Mouse (Mus musculus) kidney, adult 2 months (tissue): ENCODE measurements at regions not wholly inside any gene's neighbourhood (a gene's known extent, or its start where the extent isn't known, plus 50 kb on each side); places are given as distances from the start of the nearest gene placed in this dataset.
A peak's percentile ranks its signal among the peaks of the same experiment; 100 is the strongest.

Experiments
- DNase-seq: peaks from one replicate; pipeline ENCODE4 v3.0.0; 2021
- H3K27ac ChIP-seq: fragments of 200-500 bp; 2 replicates; pipeline ENCODE4 v1.5.1; 2012; ENCODE audit warnings: low read depth, low read length, control low read depth, inconsistent platforms; ENCODE audit not compliant: insufficient read depth
- H3K27me3 ChIP-seq: fragments of 200-500 bp; replicated peaks from 2 replicates; pipeline ENCODE4 v1.6.1; 2012; ENCODE audit warnings: mild to moderate bottlenecking, moderate library complexity, low read length, inconsistent platforms; ENCODE audit not compliant: control insufficient read depth, insufficient read depth
- H3K36me3 ChIP-seq: fragments of 200-500 bp; 2 replicates; pipeline ENCODE4 v1.6.1; 2012; ENCODE audit warnings: mild to moderate bottlenecking, moderate library complexity, low read length, inconsistent platforms; ENCODE audit not compliant: control insufficient read depth, insufficient read depth
- H3K4me1 ChIP-seq: fragments of 200-500 bp; 2 replicates; pipeline ENCODE4 v1.6.1; 2011; ENCODE audit warnings: low read length; ENCODE audit not compliant: control insufficient read depth, insufficient read depth
- H3K4me3 ChIP-seq: fragments of 200-500 bp; 2 replicates; pipeline ENCODE4 v1.5.1; 2011; ENCODE audit warnings: mild to moderate bottlenecking, low read depth, low read length, control low read depth; ENCODE audit not compliant: insufficient read depth
- CTCF ChIP-seq: fragments of 200-500 bp; conservative IDR thresholded peaks from 2 replicates; pipeline ENCODE4 v1.5.1; 2011; ENCODE audit warnings: low read depth, mild to moderate bottlenecking, control low read depth, low read length, moderate library complexity, mixed read lengths; ENCODE audit not compliant: insufficient read depth, insufficient read length
- POLR2A ChIP-seq: fragments of 200-500 bp; IDR thresholded peaks from one replicate; pipeline ENCODE4 v1.6.1; 2011; ENCODE audit warnings: low read depth, low read length, control low read depth
- WGBS: fragments of 180-500 bp; shearing (Covaris S2); methylation state at CpG from one replicate; pipeline ENCODE4 v1.1.7; 2018; 5-methylcytosine and 5-hydroxymethylcytosine counted together

GRCm38 (mm10) chr2:57657409-57657808, 340.3 kb upstream of the Galnt5 start:
- TF ChIP-seq CTCF (no peak), POLR2A (no peak)
- DNase-seq: no peak
- Histone ChIP-seq H3K27ac (no peak overlapping the region), H3K4me3 (no peak overlapping the region), H3K36me3 (no peaks in the 10 kb centered on the region), H3K27me3 (no peaks in the 10 kb centered on the region), H3K4me1 (no peaks in the 10 kb centered on the region)
- WGBS: 76% methylated on average over 4 of the region's 4 CpGs

DNA sequence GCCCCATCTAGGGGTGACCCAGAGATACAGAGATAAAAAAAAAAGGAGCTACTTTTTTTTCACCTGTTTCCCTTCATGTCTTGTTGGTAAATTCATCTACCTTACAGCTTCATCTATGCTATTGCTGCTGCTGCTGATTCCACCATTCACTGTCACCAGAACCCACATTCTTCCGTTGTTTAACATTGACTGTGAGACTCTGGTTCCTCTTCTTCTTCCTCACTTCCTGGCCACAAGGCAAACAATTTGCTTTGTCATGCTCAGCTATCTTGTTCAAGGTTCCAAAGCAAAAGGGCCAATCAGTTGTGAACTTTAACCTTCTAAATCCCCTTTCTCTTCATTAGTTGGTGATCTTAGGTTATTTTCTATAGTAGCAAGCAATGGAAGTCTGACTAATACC, 335.8 kb upstream of the Galnt5 start:
- H3K27ac ChIP-seq: no peak overlapping the region
- H3K36me3 ChIP-seq: no peaks in the 10 kb centered on the region
- TF ChIP-seq POLR2A: no peak
- no peak for TF ChIP-seq CTCF
- no peaks in the 10 kb centered on the region; the same call in 1 of the 2 replicates for H3K27me3 ChIP-seq
- 88% methylated on average over 1 of the region's 1 CpGs for WGBS
- no peak overlapping the region for H3K4me3 ChIP-seq
- DNase-seq: no peak
- no peaks in the 10 kb centered on the region for H3K4me1 ChIP-seq

GRCm38 (mm10) chr2:57672007-57672643, 325.6 kb upstream of the Galnt5 start:
- H3K4me1 ChIP-seq: no peaks in the 10 kb centered on the region
- H3K27me3 ChIP-seq: no peaks in the 10 kb centered on the region
- DNase-seq: no peak
- 60% methylated on average over 3 of the region's 3 CpGs for WGBS
- no peak overlapping the region for H3K4me3 ChIP-seq
- H3K36me3 ChIP-seq: no peaks in the 10 kb centered on the region
- H3K27ac ChIP-seq: no peak overlapping the region
- TF ChIP-seq CTCF (no peak), POLR2A (no peak)

- Histone ChIP-seq H3K27ac (no peak overlapping the region), H3K4me1 (no peaks in the 10 kb centered on the region), H3K27me3 (no peaks in the 10 kb centered on the region), H3K36me3 (no peaks in the 10 kb centered on the region), H3K4me3 (no peak overlapping the region)
- 76% methylated on average over 3 of the region's 3 CpGs for WGBS
- no peak for DNase-seq
- TF ChIP-seq CTCF (no peak), POLR2A (no peak)
Observed at GRCm38 (mm10) chr2:57689877-57690276, 307.8 kb upstream of the Galnt5 start.

DNA sequence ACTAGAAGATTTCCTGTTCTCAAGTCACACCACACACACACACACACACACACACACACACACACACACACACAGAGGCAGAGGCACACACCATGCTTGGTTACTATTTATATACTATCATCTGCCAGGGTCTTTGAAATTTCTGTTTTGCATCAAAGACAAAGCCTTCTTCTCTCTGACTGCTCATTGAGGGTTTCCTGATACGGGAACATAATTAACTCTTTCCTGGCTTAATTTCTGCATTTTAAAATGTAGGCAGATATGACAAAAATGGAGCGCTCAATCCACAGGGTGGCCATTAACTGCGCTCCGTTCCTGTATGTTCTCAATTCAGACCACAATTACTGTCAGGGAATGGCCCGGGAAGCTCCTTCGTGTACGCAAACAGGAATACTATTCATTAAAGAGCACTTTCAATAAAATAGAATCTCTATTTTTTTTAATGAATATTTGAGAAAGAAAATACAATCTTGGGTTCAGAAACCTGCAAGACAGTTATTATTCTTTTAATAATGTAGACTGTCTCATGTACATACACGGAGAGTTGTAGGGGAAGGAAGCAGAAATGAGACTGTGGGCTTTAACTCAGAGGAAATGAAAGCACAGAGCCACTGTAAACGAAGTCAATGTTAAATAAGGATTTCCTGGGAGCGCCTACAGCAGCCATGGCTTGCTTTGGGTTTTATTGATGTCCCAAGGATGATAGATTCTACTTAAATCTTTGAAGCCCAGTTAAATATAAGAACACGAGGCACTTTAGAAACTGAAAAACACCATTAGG, 300.5 kb upstream of the Galnt5 start:
- TF ChIP-seq CTCF (no peak), POLR2A (no peak)
- no peaks in the 10 kb centered on the region for H3K36me3 ChIP-seq
- no peak for DNase-seq
- 64% methylated on average over 11 of the region's 11 CpGs for WGBS
- no peak overlapping the region for H3K27ac ChIP-seq
- H3K4me3 ChIP-seq: no peak overlapping the region
- H3K4me1 ChIP-seq: no peaks in the 10 kb centered on the region
- H3K27me3 ChIP-seq: no peaks in the 10 kb centered on the region

DNA sequence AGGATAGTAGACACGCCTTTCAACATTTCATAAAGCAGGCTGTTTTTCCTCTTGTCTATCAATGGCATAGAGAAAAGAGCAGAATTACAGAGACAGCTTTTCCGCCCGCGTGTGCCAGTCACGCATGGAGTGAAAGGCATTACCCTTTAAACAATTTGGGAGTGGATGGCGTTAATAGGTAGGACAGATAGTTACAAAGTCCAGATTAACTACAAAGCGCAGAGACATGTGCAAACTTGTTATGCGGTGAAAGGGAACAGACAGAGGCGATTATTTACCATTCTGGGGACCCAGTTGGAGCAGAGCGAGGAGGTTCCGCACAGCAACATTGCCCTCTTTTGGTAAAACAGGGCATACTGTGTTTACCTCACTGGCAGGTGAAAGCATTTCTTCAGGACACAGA, 299.0 kb upstream of the Galnt5 start:
- Histone ChIP-seq H3K4me3 (peak overlapping the region; percentile 15; the same call in 1 of the 2 replicates), H3K36me3 (no peaks in the 10 kb centered on the region), H3K4me1 (no peaks in the 10 kb centered on the region), H3K27me3 (no peaks in the 10 kb centered on the region), H3K27ac (no peak overlapping the region)
- DNase-seq: peak; percentile 34
- no peak for TF ChIP-seq POLR2A
- TF ChIP-seq CTCF: peak; percentile 57
- WGBS: 7% methylated on average over 11 of the region's 11 CpGs

GRCm38 (mm10) chr2:57699226-57699625, 298.5 kb upstream of the Galnt5 start:
- DNase-seq: no peak
- Histone ChIP-seq H3K4me1 (no peaks in the 10 kb centered on the region), H3K27ac (no peak overlapping the region), H3K27me3 (no peaks in the 10 kb centered on the region), H3K36me3 (no peaks in the 10 kb centered on the region), H3K4me3 (no peak overlapping the region)
- 34% methylated on average over 4 of the region's 4 CpGs for WGBS
- TF ChIP-seq CTCF (no peak), POLR2A (no peak)
